Mouse (Mus musculus): ENCODE data around the gene Leng8.

- TF ChIP-seq CTCF (IDR thresholded peaks at IDR 0.05) (no peak), POLR2A (IDR thresholded peaks at IDR 0.05; ENCODE audit: insufficient read depth, low read depth, low read length) (no peak), EP300 (IDR thresholded peaks at IDR 0.05; ENCODE audit: insufficient read depth, low read depth, low read length) (no peak)
Observed at GRCm38 (mm10) chr7:4154976-4155375, 18.1 kb downstream of the Leng8 start.

All from heart, adult 2 months (tissue).